Mouse (Mus musculus): ENCODE measurements at regions not wholly inside any gene's neighbourhood (a gene's known extent, or its start where the extent isn't known, plus 50 kb on each side); places are given as distances from the start of the nearest gene placed in this dataset.

- no peak for TF ChIP-seq CTCF (IDR thresholded peaks at IDR 0.05; ENCODE audit: extremely low read depth, insufficient read depth, insufficient read length, insufficient replicate concordance)
- no peak for TF ChIP-seq POLR2A (IDR thresholded peaks at IDR 0.05; ENCODE audit: low read depth, low read length)
Observed at GRCm38 (mm10) chr19:16041891-16042290, 57.1 kb upstream of the Cep78 start.
